8 mouse cellular contexts compared by ENCODE assay signal in genomic region chr7:112023601-112024445, GRCm38 (mm10). TPM values are rescaled to one million over a fixed set of nuclear protein-coding genes. Genes with fewer than 3 reads are reported as not detected.
DNase-seq lines count a peak whose midpoint lies in the region; ATAC-seq and TF ChIP-seq lines count a peak whose summit lies in the region.

No protein-coding gene starts in this region.

- peak; percentile 75 for ATAC-seq in forebrain, embryonic 14.5 days
- peak; percentile 73 for ATAC-seq in kidney, postnatal 0 days (replicated peaks; ENCODE audit: low FRiP score, low read depth)
- peak; percentile 81 for ATAC-seq in midbrain, embryonic 14.5 days (ENCODE audit: low FRiP score, low TSS enrichment)

- peak overlapping the region; percentile 98 for H3K9ac ChIP-seq in forebrain, embryonic 14.5 days (ENCODE audit: low read length)
- peak overlapping the region; percentile 95 for H3K9ac ChIP-seq in kidney, postnatal 0 days (ENCODE audit: low read depth, low read length)
- peak overlapping the region; percentile 98 for H3K9ac ChIP-seq in midbrain, embryonic 14.5 days (replicated peaks; ENCODE audit: low read length)

- peaks cover 27% of the 10 kb centered on the region for H3K4me1 ChIP-seq in forebrain, embryonic 14.5 days (ENCODE audit: control insufficient read depth, insufficient read depth, low read length)
- peaks cover 25% of the 10 kb centered on the region for H3K4me1 ChIP-seq in kidney, postnatal 0 days (replicated peaks; ENCODE audit: insufficient read depth, low read length)
- H3K4me1 ChIP-seq in midbrain, embryonic 14.5 days (ENCODE audit: control insufficient read depth, insufficient read depth, low read length): peaks cover 30% of the 10 kb centered on the region

- no peaks in the 10 kb centered on the region for H3K36me3 ChIP-seq in forebrain, embryonic 14.5 days (ENCODE audit: control insufficient read depth, insufficient read depth, low read length)
- no peaks in the 10 kb centered on the region for H3K36me3 ChIP-seq in kidney, postnatal 0 days (ENCODE audit: insufficient read depth, low read length)
- no peaks in the 10 kb centered on the region for H3K36me3 ChIP-seq in midbrain, embryonic 14.5 days (ENCODE audit: control insufficient read depth, insufficient read depth, low read length)

- DNase-seq in embryo, embryonic 10 days (ENCODE audit: low spot score): peak; percentile 62
- no peak for DNase-seq in embryo, embryonic 9.5 days (ENCODE audit: extremely low spot score)
- DNase-seq in urinary bladder, postnatal 10 days (ENCODE audit: low spot score): peak; percentile 13
- DNase-seq in urinary bladder, postnatal 25 days (ENCODE audit: low spot score): no peak
- peak; percentile 44 for DNase-seq in forebrain, embryonic 14.5 days (ENCODE audit: low spot score)
- peak; percentile 74 for DNase-seq in kidney, postnatal 0 days (ENCODE audit: low spot score)
- DNase-seq in midbrain, embryonic 14.5 days: no peak
- no peak for DNase-seq in layer of hippocampus, postnatal 25 days (ENCODE audit: extremely low spot score in 1 of 2, low spot score in 1 of 2)

- WGBS in forebrain, embryonic 14.5 days: 1% methylated on average over 58 of the region's 58 CpGs
- WGBS in kidney, postnatal 0 days: under 1% methylated on average over 58 of the region's 58 CpGs
- under 1% methylated on average over 58 of the region's 58 CpGs for WGBS in midbrain, embryonic 14.5 days

- H3K27ac ChIP-seq in forebrain, embryonic 14.5 days (ENCODE audit: low read depth, low read length): peak overlapping the region; percentile 98
- H3K27ac ChIP-seq in kidney, postnatal 0 days: peak overlapping the region; percentile 95
- peak overlapping the region; percentile 98 for H3K27ac ChIP-seq in midbrain, embryonic 14.5 days (replicated peaks; ENCODE audit: low read depth, low read length)

- no peaks in the 10 kb centered on the region for H3K27me3 ChIP-seq in forebrain, embryonic 14.5 days (replicated peaks; ENCODE audit: control insufficient read depth, insufficient read depth, low read length)
- no peaks in the 10 kb centered on the region for H3K27me3 ChIP-seq in kidney, postnatal 0 days (ENCODE audit: insufficient read depth, low read length)
- H3K27me3 ChIP-seq in midbrain, embryonic 14.5 days (ENCODE audit: control insufficient read depth, insufficient read depth, low read length): no peaks in the 10 kb centered on the region

- no peak for TF ChIP-seq CTCF in kidney, postnatal 0 days (IDR thresholded peaks at IDR 0.05; ENCODE audit: low read depth)

- H3K4me2 ChIP-seq in forebrain, embryonic 14.5 days (ENCODE audit: low read length): peak overlapping the region; percentile 89
- peak overlapping the region; percentile 82 for H3K4me2 ChIP-seq in kidney, postnatal 0 days (ENCODE audit: low read length)
- H3K4me2 ChIP-seq in midbrain, embryonic 14.5 days (ENCODE audit: low read length): peak overlapping the region; percentile 84

- H3K9me3 ChIP-seq in forebrain, embryonic 14.5 days (replicated peaks; ENCODE audit: control insufficient read depth, low read length): no peaks in the 10 kb centered on the region
- no peaks in the 10 kb centered on the region for H3K9me3 ChIP-seq in kidney, postnatal 0 days (replicated peaks; ENCODE audit: low read length)
- no peaks in the 10 kb centered on the region for H3K9me3 ChIP-seq in midbrain, embryonic 14.5 days (ENCODE audit: control insufficient read depth, low read length)

- H3K4me3 ChIP-seq in forebrain, embryonic 14.5 days (ENCODE audit: low read depth, low read length): peak overlapping the region; percentile 98
- peak overlapping the region; percentile 85 for H3K4me3 ChIP-seq in kidney, postnatal 0 days (replicated peaks; ENCODE audit: low read depth, low read length)
- H3K4me3 ChIP-seq in midbrain, embryonic 14.5 days (replicated peaks; ENCODE audit: low read depth, low read length): peak overlapping the region; percentile 88

RNA-seq across cellular contexts. Expression of gene Usp47, which starts 0.5 kb away (rescaled TPM):
- polyA plus RNA-seq in forebrain, embryonic 14.5 days (2014; fragmentation: Nextera tagmentation; extraction: Ambion mirVana): 82.0 and 93.0 TPM in 2 replicates
- 37.3 and 42.1 TPM in 2 replicates for polyA plus RNA-seq in kidney, postnatal 0 days (2015; fragmentation: Nextera tagmentation; extraction: Ambion mirVana)
- 57.9 and 106 TPM in 2 replicates for polyA plus RNA-seq in midbrain, embryonic 14.5 days (2014; fragmentation: Nextera tagmentation; extraction: Ambion mirVana)
- 10 to 100 TPM; 63.4 to 67.6 TPM for total RNA-seq in layer of hippocampus, postnatal 25 days (2021)

Comparison
In these comparisons a context has a peak if more than half of its experiments do, and no peak if none do; other contexts are left out.
1. DNase-seq: peak in embryo, embryonic 10 days (single experiment), urinary bladder, postnatal 10 days (single experiment), forebrain, embryonic 14.5 days (single experiment) and kidney, postnatal 0 days (single experiment); none in embryo, embryonic 9.5 days (single experiment), urinary bladder, postnatal 25 days (single experiment), midbrain, embryonic 14.5 days (single experiment) and layer of hippocampus, postnatal 25 days (0 of 2).
2. Peak in every context shown above with its lines, with median percentiles within 50 percentile points of each other: ATAC-seq, H3K27ac ChIP-seq, H3K4me2 ChIP-seq, H3K4me3 ChIP-seq and H3K9ac ChIP-seq.